Mouse (Mus musculus): ENCODE results near the gene Pacs2. TPM values are rescaled to one million over a fixed set of nuclear protein-coding genes. Genes with fewer than 3 reads are reported as not detected.

The Pacs2 gene
- 10 to 100 TPM; 42.2 to 60.4 (median 53.7) TPM for total RNA-seq (2022)

- peak; percentile 85 for DNase-seq
Observed at GRCm38 (mm10) chr12:113013604-113014558, at the start of gene Pacs2. Pacs2 (plus strand) TSS chr12:113014508.

- no peak for DNase-seq
Observed at GRCm38 (mm10) chr12:112965783-112966182, 48.5 kb upstream of the Pacs2 start.

- no peak for DNase-seq
Observed at GRCm38 (mm10) chr12:112968943-112969342, 45.4 kb upstream of the Pacs2 start.

- no peak for DNase-seq
Observed at GRCm38 (mm10) chr12:112969616-112970015, 44.7 kb upstream of the Pacs2 start.

GRCm38 (mm10) chr12:112974736-112975135, 39.6 kb upstream of the Pacs2 start:
- no peak for DNase-seq

- peak; percentile 88 for DNase-seq
Observed at GRCm38 (mm10) chr12:112976371-112977073, 37.8 kb upstream of the Pacs2 start, which contains the start of gene Btbd6. Btbd6 (plus strand) TSS chr12:112976482.

GRCm38 (mm10) chr12:112977156-112977555, 37.2 kb upstream of the Pacs2 start:
- no peak for DNase-seq

GRCm38 (mm10) chr12:112982031-112982430, 32.3 kb upstream of the Pacs2 start:
- no peak for DNase-seq

GRCm38 (mm10) chr12:112985346-112985745, 29.0 kb upstream of the Pacs2 start:
- DNase-seq: no peak

- no peak for DNase-seq
Observed at GRCm38 (mm10) chr12:112987877-112988276, 26.4 kb upstream of the Pacs2 start.

- DNase-seq: no peak
Observed at GRCm38 (mm10) chr12:112990706-112991405, 23.5 kb upstream of the Pacs2 start.

GRCm38 (mm10) chr12:112991444-112991843, 22.9 kb upstream of the Pacs2 start:
- no peak for DNase-seq

- no peak for DNase-seq
Observed at GRCm38 (mm10) chr12:112994153-112994552, 20.2 kb upstream of the Pacs2 start.

- no peak for DNase-seq
Observed at GRCm38 (mm10) chr12:112999569-113000293, 14.6 kb upstream of the Pacs2 start.

- peak; percentile 96 for DNase-seq
Observed at GRCm38 (mm10) chr12:113000294-113001132, 13.8 kb upstream of the Pacs2 start, which contains the start of gene Brf1. Brf1 (minus strand) TSS chr12:113000704.

- DNase-seq: no peak
Observed at GRCm38 (mm10) chr12:113001133-113001474, 13.2 kb upstream of the Pacs2 start.

- DNase-seq: no peak
Observed at GRCm38 (mm10) chr12:113002667-113003066, 11.6 kb upstream of the Pacs2 start.

GRCm38 (mm10) chr12:113004011-113004410, 10.3 kb upstream of the Pacs2 start:
- no peak for DNase-seq

GRCm38 (mm10) chr12:113004993-113005392, 9.3 kb upstream of the Pacs2 start:
- DNase-seq: peak; percentile 54

GRCm38 (mm10) chr12:113011702-113012360, 2.5 kb upstream of the Pacs2 start:
- no peak for DNase-seq
